Mouse (Mus musculus) small intestine, adult 2 months (tissue): ENCODE results near the gene Rbbp6.

Experiments used
- CTCF ChIP-seq: fragments of 200-500 bp; IDR thresholded peaks from 2 replicates; pipeline ENCODE4 v1.5.1; 2012; ENCODE audit warnings: low read depth, mild to moderate bottlenecking, control low read depth, inconsistent platforms, low read length, moderate library complexity, mixed read lengths; ENCODE audit not compliant: insufficient replicate concordance, insufficient read length; ENCODE audit errors: extremely low read depth
- POLR2A ChIP-seq: fragments of 200-500 bp; IDR thresholded peaks from 2 replicates; pipeline ENCODE4 v1.6.1; 2012; ENCODE audit warnings: low read depth, mild to moderate bottlenecking, control low read depth, inconsistent platforms, low read length, moderate library complexity

- TF ChIP-seq CTCF (no peak), POLR2A (no peak)
These were observed 4.8 kb downstream of the Rbbp6 start for GRCm38 (mm10) chr7:122970119-122970781.
